Mouse (Mus musculus) ES-Bruce4 (cell line): ENCODE measurements around the gene Zfp583. TPM values are rescaled to one million over a fixed set of nuclear protein-coding genes. Genes with fewer than 3 reads are reported as not detected.

ENCODE experiments used
- H3K27ac ChIP-seq: 2 replicates; pipeline ENCODE4 v1.5.1; 2012; ENCODE audit warnings: low read length, inconsistent platforms; ENCODE audit not compliant: insufficient read depth
- H3K27me3 ChIP-seq: 2 replicates; pipeline ENCODE4 v1.6.1; 2012; ENCODE audit warnings: mild to moderate bottlenecking, low read length, inconsistent platforms; ENCODE audit not compliant: control insufficient read depth, poor library complexity, insufficient read depth, severe bottlenecking
- H3K36me3 ChIP-seq: 2 replicates; pipeline ENCODE4 v1.6.1; 2012; ENCODE audit warnings: inconsistent platforms, mild to moderate bottlenecking, low read length, moderate library complexity; ENCODE audit not compliant: control insufficient read depth, poor library complexity, insufficient read depth, severe bottlenecking
- H3K4me1 ChIP-seq: one replicate; pipeline ENCODE4 v1.8.1; 2011; ENCODE audit warnings: low read length; ENCODE audit not compliant: control insufficient read depth, insufficient read depth
- H3K4me3 ChIP-seq: 2 replicates; pipeline ENCODE4 v1.5.1; 2011; ENCODE audit warnings: low read depth, mild to moderate bottlenecking, low read length
- H3K9ac ChIP-seq: 2 replicates; pipeline ENCODE4 v1.6.1; 2012; ENCODE audit warnings: low read depth, mild to moderate bottlenecking, inconsistent platforms; ENCODE audit not compliant: poor library complexity, severe bottlenecking
- H3K9me3 ChIP-seq: replicated peaks from 2 replicates; pipeline ENCODE4 v1.6.1; 2012; ENCODE audit warnings: mild to moderate bottlenecking, low read length, inconsistent platforms; ENCODE audit not compliant: control insufficient read depth, poor library complexity, insufficient read depth, severe bottlenecking
- CTCF ChIP-seq: IDR thresholded peaks from one replicate; pipeline ENCODE4 v1.8.1; 2011; ENCODE audit warnings: low read depth, low read length
- EP300 ChIP-seq: IDR thresholded peaks from 2 replicates; pipeline ENCODE4 v1.6.1; 2011; ENCODE audit warnings: low read depth, low read length; ENCODE audit not compliant: insufficient read depth
- POLR2A ChIP-seq: IDR thresholded peaks from one replicate; pipeline ENCODE4 v1.8.1; 2011; ENCODE audit warnings: low read length; ENCODE audit not compliant: insufficient read depth
- polyA plus RNA-seq: library from polyadenylated mRNA; stranded (reverse); fragments of >200 nt; gene quantifications from 2 replicates; pipeline ENCODE4 v1.2.4, GENCODE M21; 2011; ENCODE audit warnings: low read depth; ENCODE audit not compliant: missing spikeins, insufficient read depth, insufficient read length

The Zfp583 gene
- polyA plus RNA-seq, 1 experiment, result 4.4 TPM

- Histone ChIP-seq H3K36me3 (no peaks in the 10 kb centered on the region), H3K9ac (peak overlapping the region; percentile 41), H3K27ac (no peak overlapping the region), H3K9me3 (no peaks in the 10 kb centered on the region), H3K4me3 (peak overlapping the region; percentile 97), H3K27me3 (no peaks in the 10 kb centered on the region), H3K4me1 (no peaks in the 10 kb centered on the region)
- no peak for TF ChIP-seq POLR2A
- no peak for TF ChIP-seq EP300
- TF ChIP-seq CTCF, result peak; percentile 70
Observed at GRCm38 (mm10) chr7:6283451-6284075, 47.5 kb downstream of the Zfp583 start.

- no peak for TF ChIP-seq POLR2A
- no peak for TF ChIP-seq EP300
- no peak for TF ChIP-seq CTCF
- Histone ChIP-seq H3K9ac (peak overlapping the region; percentile 41), H3K27ac (no peak overlapping the region), H3K9me3 (no peaks in the 10 kb centered on the region), H3K27me3 (no peaks in the 10 kb centered on the region), H3K36me3 (no peaks in the 10 kb centered on the region), H3K4me1 (no peaks in the 10 kb centered on the region), H3K4me3 (peak overlapping the region; percentile 59)
Observed at GRCm38 (mm10) chr7:6282749-6283148, 48.3 kb downstream of the Zfp583 start.

DNA sequence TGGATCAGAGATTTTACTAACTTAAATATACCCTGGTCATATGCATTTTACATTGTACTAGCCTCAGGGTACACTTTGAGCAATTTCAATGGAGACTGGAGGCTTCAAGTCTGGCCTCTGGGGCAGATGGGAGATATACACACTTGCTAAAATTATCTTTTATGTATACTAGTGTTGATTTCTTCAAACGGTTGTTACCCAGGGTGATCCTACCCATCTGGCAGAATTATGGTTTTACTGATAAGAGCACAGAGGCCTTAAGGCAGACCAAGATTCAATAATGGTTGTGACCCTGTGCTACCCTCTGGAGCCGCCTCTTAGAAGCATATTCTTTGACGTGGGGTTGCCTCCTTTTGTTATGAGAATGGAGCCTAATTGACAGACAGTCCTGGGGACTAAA is 53.2 kb downstream of the Zfp583 start:
- H3K27me3 ChIP-seq, result no peaks in the 10 kb centered on the region
- no peak overlapping the region for H3K4me3 ChIP-seq
- 0 out of 2 replicates have a peak, but pooled peaks cover 2% of the 10 kb centered on the region for H3K36me3 ChIP-seq
- H3K9me3 ChIP-seq, result no peaks in the 10 kb centered on the region
- H3K9ac ChIP-seq, result no peak overlapping the region
- peaks cover 2% of the 10 kb centered on the region for H3K4me1 ChIP-seq
- TF ChIP-seq POLR2A (no peak), EP300 (no peak), CTCF (no peak)
- H3K27ac ChIP-seq, result no peak overlapping the region

GRCm38 (mm10) chr7:6265695-6266094 is 65.4 kb downstream of the Zfp583 start:
- no peak for TF ChIP-seq POLR2A
- TF ChIP-seq CTCF, result peak; percentile 68
- no peak overlapping the region for H3K4me3 ChIP-seq

More at GRCm38 (mm10) chr7:6265695-6266094, 65.4 kb downstream of the Zfp583 start:
- Histone ChIP-seq H3K27me3 (no peaks in the 10 kb centered on the region), H3K36me3 (no peaks in the 10 kb centered on the region; the same call in 1 of the 2 replicates), H3K27ac (no peak overlapping the region), H3K9me3 (no peaks in the 10 kb centered on the region), H3K9ac (no peak overlapping the region), H3K4me1 (no peaks in the 10 kb centered on the region)

Other genes with a start within 250 kb of the Zfp583 start
- gene Zfp787, start 175.3 kb downstream of the Zfp583 start, polyA plus RNA-seq, result 24.1 and 30.9 TPM in 2 replicates
- 33.7 and 41.1 TPM in 2 replicates for gene Zfp444, start 159.1 kb downstream of the Zfp583 start, polyA plus RNA-seq
- gene Galp, start 134.2 kb downstream of the Zfp583 start, polyA plus RNA-seq, result not detected in 2 replicates
- 0.33 and 0.40 TPM in 2 replicates for gene Zscan5b, start 109.0 kb downstream of the Zfp583 start, polyA plus RNA-seq
- gene Epp13, start 78.6 kb downstream of the Zfp583 start, polyA plus RNA-seq, result 40.1 and 42.4 TPM in 2 replicates
- 12.7 and 12.8 TPM in 2 replicates for gene Zfp667, start 44.7 kb downstream of the Zfp583 start, polyA plus RNA-seq
- gene Gm3854, start 12.5 kb upstream of the Zfp583 start, polyA plus RNA-seq, result 3.2 and 3.8 TPM in 2 replicates
- 0.59 and 1.2 TPM in 2 replicates for gene Zfp78, start 32.0 kb upstream of the Zfp583 start, polyA plus RNA-seq
- gene Zfp28, start 52.0 kb upstream of the Zfp583 start, polyA plus RNA-seq, result 3.2 and 4.5 TPM in 2 replicates
- 1.1 and 1.3 TPM in 2 replicates for gene Smim17, start 67.4 kb upstream of the Zfp583 start, polyA plus RNA-seq
- gene Gm20715, start 79.0 kb upstream of the Zfp583 start, polyA plus RNA-seq, result 0.32 and 0.34 TPM in 2 replicates
- gene Olfr1344, start 107.4 kb upstream of the Zfp583 start, polyA plus RNA-seq, result not detected in 2 replicates
- gene Olfr1336, start 124.9 kb upstream of the Zfp583 start, polyA plus RNA-seq, result not detected in 2 replicates
- gene Olfr1346, start 135.8 kb upstream of the Zfp583 start, polyA plus RNA-seq, result not detected in 2 replicates
- gene Olfr5, start 155.7 kb upstream of the Zfp583 start, polyA plus RNA-seq, result not detected in 2 replicates
- gene Olfr1347, start 168.5 kb upstream of the Zfp583 start, polyA plus RNA-seq, result not detected in 2 replicates
- not detected in 2 replicates for gene Olfr1348, start 177.5 kb upstream of the Zfp583 start, polyA plus RNA-seq
- 0.48 TPM in 1 of 2 replicates, not detected in the other for gene Olfr1349, start 191.7 kb upstream of the Zfp583 start, polyA plus RNA-seq
- not detected in 2 replicates for gene Olfr1350, start 233.6 kb upstream of the Zfp583 start, polyA plus RNA-seq